Mouse (Mus musculus) liver, postnatal 0 days (tissue): ENCODE data around the gene Lpcat1.

Experiments
- CTCF ChIP-seq: sonication (generic); IDR thresholded peaks from 2 replicates; pipeline ENCODE4 v1.5.1; 2016; ENCODE audit warnings: antibody characterized with exemption, low read depth
- EP300 ChIP-seq: IDR thresholded peaks from 2 replicates; pipeline ENCODE4 v1.6.1; 2016; ENCODE audit warnings: antibody characterized with exemption, low read depth, mild to moderate bottlenecking

GRCm38 (mm10) chr13:73457301-73457700 lies 9.7 kb upstream of the Lpcat1 start:
- TF ChIP-seq CTCF (no peak), EP300 (no peak)
